Mouse (Mus musculus) left cerebral cortex, adult 2 months (tissue): ENCODE data around the gene Wwox. TPM values are rescaled to one million over a fixed set of nuclear protein-coding genes. Genes with fewer than 3 reads are reported as not detected.

ENCODE experiments used
- DNase-seq, 2 experiments: peaks; one replicate each; pipeline ENCODE4 v3.0.0; 2021 to 2022; ENCODE audit warnings: low spot score in 2 of 2, mixed read lengths in 1 of 2; ENCODE audit errors: extremely low spot score in 1 of 2
- H3K27ac ChIP-seq: fragments of 200-600 bp; 2 replicates; pipeline ENCODE4 v1.8.1; 2022
- H3K4me3 ChIP-seq: fragments of 200-600 bp; 2 replicates; pipeline ENCODE4 v1.8.1; 2022
- CTCF ChIP-seq: fragments of 200-600 bp; IDR thresholded peaks from 2 replicates; pipeline ENCODE4 v1.8.1; 2022; ENCODE audit warnings: antibody characterized with exemption, mild to moderate bottlenecking, moderate library complexity
- intact Hi-C: fragments of 180-260 bp; cut with DNase I; formaldehyde crosslinking; loops from one replicate; pipeline ENCODE4 v1.15.1; 2025
- total RNA-seq, 2 experiments: library from RNA; stranded (reverse); gene quantifications; 2 replicates each; pipeline ENCODE4 v1.2.3; 2021

Gene Wwox
- total RNA-seq, 2 experiments from 2014 or later: 16.7 to 17.6 TPM

GRCm38 (mm10) chr8:114847666-114848065 lies 408.2 kb downstream of the Wwox start:
- H3K27ac ChIP-seq: no peak overlapping the region
- DNase-seq: no peak
- no peak for TF ChIP-seq CTCF
- intact Hi-C loops: no loop called here
- H3K4me3 ChIP-seq: no peak overlapping the region

- Histone ChIP-seq H3K4me3 (no peak overlapping the region), H3K27ac (no peak overlapping the region)
- no peak for DNase-seq
- TF ChIP-seq CTCF: no peak
- intact Hi-C loops: no loop called here
Observed at GRCm38 (mm10) chr8:114849461-114849860, 410.0 kb downstream of the Wwox start.

GRCm38 (mm10) chr8:114850014-114850870 lies 410.8 kb downstream of the Wwox start:
- no peak for TF ChIP-seq CTCF
- no peak for DNase-seq

GRCm38 (mm10) chr8:114853765-114854164 lies 414.3 kb downstream of the Wwox start:
- TF ChIP-seq CTCF: no peak
- Histone ChIP-seq H3K27ac (no peak overlapping the region), H3K4me3 (no peak overlapping the region)
- intact Hi-C loops: no loop called here
- DNase-seq: no peak

More at GRCm38 (mm10) chr8:114850014-114850870, 410.8 kb downstream of the Wwox start:
- Histone ChIP-seq H3K4me3 (no peak overlapping the region), H3K27ac (no peak overlapping the region)
- intact Hi-C loops: no loop called here

GRCm38 (mm10) chr8:114855833-114856232 lies 416.4 kb downstream of the Wwox start:
- intact Hi-C loops: no loop called here
- no peak overlapping the region for H3K27ac ChIP-seq
- DNase-seq: no peak
- TF ChIP-seq CTCF: no peak
- H3K4me3 ChIP-seq: no peak overlapping the region

- TF ChIP-seq CTCF: no peak
- intact Hi-C loops: no loop called here
- H3K27ac ChIP-seq: no peak overlapping the region
- H3K4me3 ChIP-seq: no peak overlapping the region
- no peak for DNase-seq
Observed at GRCm38 (mm10) chr8:114865911-114866310, 426.5 kb downstream of the Wwox start.

GRCm38 (mm10) chr8:114869321-114869720 lies 429.9 kb downstream of the Wwox start:
- H3K27ac ChIP-seq: no peak overlapping the region
- intact Hi-C loops: no loop called here
- DNase-seq: no peak
- no peak overlapping the region for H3K4me3 ChIP-seq
- no peak for TF ChIP-seq CTCF

- no peak for DNase-seq
- no peak for TF ChIP-seq CTCF
- no peak overlapping the region for H3K27ac ChIP-seq
- intact Hi-C loops: no loop called here
- H3K4me3 ChIP-seq: no peak overlapping the region
Observed at GRCm38 (mm10) chr8:114870410-114870809, 431.0 kb downstream of the Wwox start.

GRCm38 (mm10) chr8:114872491-114872890 lies 433.0 kb downstream of the Wwox start:
- no peak for TF ChIP-seq CTCF
- intact Hi-C loops: no loop called here
- no peak overlapping the region for H3K27ac ChIP-seq

GRCm38 (mm10) chr8:114875161-114875560 lies 435.7 kb downstream of the Wwox start:
- Histone ChIP-seq H3K4me3 (no peak overlapping the region), H3K27ac (no peak overlapping the region)
- intact Hi-C loops: no loop called here
- no peak for DNase-seq
- TF ChIP-seq CTCF: no peak

More at GRCm38 (mm10) chr8:114872491-114872890, 433.0 kb downstream of the Wwox start:
- no peak for DNase-seq
- H3K4me3 ChIP-seq: no peak overlapping the region

- TF ChIP-seq CTCF: no peak
- intact Hi-C loops: no loop called here
Observed at GRCm38 (mm10) chr8:114876161-114876611, 436.7 kb downstream of the Wwox start.

GRCm38 (mm10) chr8:114876696-114877206 lies 437.3 kb downstream of the Wwox start:
- intact Hi-C loops: no loop called here
- no peak for TF ChIP-seq CTCF
- DNase-seq: no peak

More at GRCm38 (mm10) chr8:114876161-114876611, 436.7 kb downstream of the Wwox start:
- Histone ChIP-seq H3K27ac (no peak overlapping the region), H3K4me3 (no peak overlapping the region)
- DNase-seq: no peak

More at GRCm38 (mm10) chr8:114876696-114877206, 437.3 kb downstream of the Wwox start:
- H3K27ac ChIP-seq: no peak overlapping the region
- H3K4me3 ChIP-seq: no peak overlapping the region
